ENCODE assay signal across 7 mouse cellular contexts in the genomic region with DNA sequence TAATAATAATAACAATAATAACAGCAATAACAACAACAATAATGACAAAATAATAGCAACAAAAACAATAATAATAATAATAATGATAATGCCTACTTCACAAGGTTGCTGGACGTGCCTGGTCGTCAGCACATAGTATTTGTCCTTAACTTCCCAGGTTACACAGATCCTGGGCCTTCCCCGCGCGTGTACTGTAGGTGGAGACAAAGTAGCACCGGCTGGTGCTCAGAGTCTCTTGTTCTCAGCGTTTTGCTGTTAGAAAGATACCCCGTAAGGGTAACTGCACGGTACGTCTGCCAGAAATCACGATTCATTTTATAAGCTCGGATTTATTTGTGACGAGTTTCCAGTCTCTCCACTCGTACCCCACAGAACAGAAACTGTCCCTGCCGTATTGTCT. TPM values are rescaled to one million over a fixed set of nuclear protein-coding genes. Genes with fewer than 3 reads are reported as not detected.
DNase-seq lines count a peak whose midpoint lies in the region; ATAC-seq and TF ChIP-seq lines count a peak whose summit lies in the region.

No protein-coding gene starts in this region.

- H3K9ac ChIP-seq in forebrain, embryonic 12.5 days: peak overlapping the region; percentile 93
- peak overlapping the region; percentile 89 for H3K9ac ChIP-seq in hindbrain, embryonic 14.5 days

- H3K4me1 ChIP-seq in forebrain, embryonic 12.5 days: peaks cover 28% of the 10 kb centered on the region
- H3K4me1 ChIP-seq in hindbrain, embryonic 14.5 days (replicated peaks; ENCODE audit: control insufficient read depth, insufficient read depth, low read length): peaks cover 22% of the 10 kb centered on the region
- H3K4me1 ChIP-seq in spleen, adult 2 months (ENCODE audit: control insufficient read depth, insufficient read depth, insufficient read length): peaks cover 3% of the 10 kb centered on the region; the same call in 1 of the 2 replicates

- H3K36me3 ChIP-seq in forebrain, embryonic 12.5 days (replicated peaks): peaks cover 5% of the 10 kb centered on the region
- H3K36me3 ChIP-seq in hindbrain, embryonic 14.5 days (replicated peaks; ENCODE audit: control insufficient read depth, insufficient read depth): peaks cover 6% of the 10 kb centered on the region
- no peaks in the 10 kb centered on the region for H3K36me3 ChIP-seq in spleen, adult 2 months (ENCODE audit: control insufficient read depth, insufficient read depth, low read length)

- H3K4me2 ChIP-seq in forebrain, embryonic 12.5 days: peak overlapping the region; percentile 54
- peak overlapping the region; percentile 74 for H3K4me2 ChIP-seq in hindbrain, embryonic 14.5 days (replicated peaks)

- 10% methylated on average over 15 of the region's 15 CpGs for WGBS in forebrain, embryonic 12.5 days
- WGBS in hindbrain, embryonic 14.5 days: 7% methylated on average over 15 of the region's 15 CpGs
- WGBS in spleen, adult 2 months: under 1% methylated on average over 15 of the region's 15 CpGs

- intact Hi-C loops in left cerebral cortex, postnatal 10 days (cut with DNase I): no loop called here

- no peaks in the 10 kb centered on the region for H3K27me3 ChIP-seq in forebrain, embryonic 12.5 days
- H3K27me3 ChIP-seq in hindbrain, embryonic 14.5 days (ENCODE audit: control insufficient read depth, insufficient read depth, low read length): no peaks in the 10 kb centered on the region
- no peaks in the 10 kb centered on the region for H3K27me3 ChIP-seq in spleen, adult 2 months (ENCODE audit: control insufficient read depth, insufficient read depth, low read length)

- DNase-seq in MEL-GATA-1-ER (ENCODE audit: extremely low read depth, low read depth): peak; percentile 66
- peak; percentile 37 for DNase-seq in c-Kit-positive CD71-negative TER-119-negative erythroid progenitor cells, embryonic 14.5 days (ENCODE audit: low read depth)
- peak; percentile 80 for DNase-seq in hindbrain, embryonic 14.5 days (ENCODE audit: low spot score)
- peak; percentile 67 to 70 for DNase-seq in left cerebral cortex, postnatal 10 days (ENCODE audit: extremely low spot score in 1 of 2, low spot score in 2 of 2)
- DNase-seq in spleen, adult 2 months (ENCODE audit: low read depth in 1 of 2, low spot score in 2 of 2): peak; percentile 36 to 55

- TF ChIP-seq CTCF in spleen, adult 2 months (IDR thresholded peaks at IDR 0.05; ENCODE audit: extremely low read depth, insufficient read depth, insufficient read length, insufficient replicate concordance): peak; percentile 31; the same call in 1 of the 2 replicates

- H3K4me3 ChIP-seq in forebrain, embryonic 12.5 days (replicated peaks): peak overlapping the region; percentile 92
- H3K4me3 ChIP-seq in hindbrain, embryonic 14.5 days (replicated peaks; ENCODE audit: low read length): peak overlapping the region; percentile 75
- H3K4me3 ChIP-seq in spleen, adult 2 months (ENCODE audit: extremely low read depth, insufficient read depth, insufficient read length): peak overlapping the region; percentile 50; the same call in 1 of the 2 replicates

- ATAC-seq in forebrain, embryonic 12.5 days (ENCODE audit: low FRiP score): peak; percentile 74
- peak; percentile 81 for ATAC-seq in hindbrain, embryonic 14.5 days (ENCODE audit: low FRiP score)
- ATAC-seq in megakaryocyte-erythroid progenitor cell, adult 5-6 weeks (replicated peaks; ENCODE audit: low FRiP score, low TSS enrichment, poor library complexity, severe bottlenecking): peak; percentile 45

- TF ChIP-seq POLR2A in spleen, adult 2 months (IDR thresholded peaks at IDR 0.05; ENCODE audit: low read depth, low read length): no peak

- no peaks in the 10 kb centered on the region for H3K9me3 ChIP-seq in forebrain, embryonic 12.5 days
- H3K9me3 ChIP-seq in hindbrain, embryonic 14.5 days (ENCODE audit: control insufficient read depth, low read length): no peaks in the 10 kb centered on the region

- peak overlapping the region; percentile 93 for H3K27ac ChIP-seq in forebrain, embryonic 12.5 days
- H3K27ac ChIP-seq in hindbrain, embryonic 14.5 days: peak overlapping the region; percentile 93
- no peak overlapping the region; the same call in 1 of the 2 replicates for H3K27ac ChIP-seq in spleen, adult 2 months (ENCODE audit: insufficient read depth, low read length)

RNA-seq across cellular contexts. Expression of a gene that starts 0.8 kb away (rescaled TPM):
- polyA plus RNA-seq in forebrain, embryonic 12.5 days (2016; fragmentation: Nextera tagmentation; extraction: Ambion mirVana): 12.5 and 13.2 TPM in 2 replicates
- polyA plus RNA-seq in hindbrain, embryonic 14.5 days (2014; fragmentation: Nextera tagmentation; extraction: Ambion mirVana): 10.5 and 12.1 TPM in 2 replicates
- 10 to 100 TPM; 10.9 to 11.0 TPM for total RNA-seq in left cerebral cortex, postnatal 10 days (2021)
- total RNA-seq in megakaryocyte-erythroid progenitor cell, adult 5-6 weeks (2014; fragmentation: Nextera tagmentation): 15.0 and 22.3 TPM in 2 replicates
- 5.7 and 11.0 TPM in 2 replicates for total RNA-seq in megakaryocyte-erythroid progenitor cell, adult 5-6 weeks (2017)
- polyA plus RNA-seq in spleen, adult 2 months (2012; rRNA removed): 3.9 and 4.9 TPM in 2 replicates

RNA-seq across cellular contexts. Expression of a gene that starts 0.8 kb away (rescaled TPM):
- 617 and 631 TPM in 2 replicates for polyA plus RNA-seq in forebrain, embryonic 12.5 days (2016; fragmentation: Nextera tagmentation; extraction: Ambion mirVana)
- polyA plus RNA-seq in hindbrain, embryonic 14.5 days (2014; fragmentation: Nextera tagmentation; extraction: Ambion mirVana): 521 and 542 TPM in 2 replicates
- total RNA-seq in left cerebral cortex, postnatal 10 days (2021): 100 to 1,000 TPM; 229 to 230 TPM
- 506 and 590 TPM in 2 replicates for total RNA-seq in megakaryocyte-erythroid progenitor cell, adult 5-6 weeks (2014; fragmentation: Nextera tagmentation)
- total RNA-seq in megakaryocyte-erythroid progenitor cell, adult 5-6 weeks (2017): 614 and 625 TPM in 2 replicates
- polyA plus RNA-seq in spleen, adult 2 months (2012; rRNA removed): 58.3 and 66.9 TPM in 2 replicates

RNA-seq across cellular contexts. Expression of a gene that starts 37.2 kb away (rescaled TPM):
- 1.5 and 2.1 TPM in 2 replicates for polyA plus RNA-seq in forebrain, embryonic 12.5 days (2016; fragmentation: Nextera tagmentation; extraction: Ambion mirVana)
- 8.8 and 9.1 TPM in 2 replicates for polyA plus RNA-seq in hindbrain, embryonic 14.5 days (2014; fragmentation: Nextera tagmentation; extraction: Ambion mirVana)
- 10 to 100 TPM; 13.5 to 17.3 TPM for total RNA-seq in left cerebral cortex, postnatal 10 days (2021)
- not detected in 2 replicates for total RNA-seq in megakaryocyte-erythroid progenitor cell, adult 5-6 weeks (2014; fragmentation: Nextera tagmentation)
- total RNA-seq in megakaryocyte-erythroid progenitor cell, adult 5-6 weeks (2017): not detected in 2 replicates
- polyA plus RNA-seq in spleen, adult 2 months (2012; rRNA removed): 6.4 and 12.4 TPM in 2 replicates
